Mouse (Mus musculus): Measurements from ENCODE around the gene Hspa12b.
"Not testable (repeated sequence)": the region's sequence is repeated elsewhere in the genome, so short reads cannot be mapped to it uniquely, and the experiment has no call there.

Gene Hspa12b

DNA sequence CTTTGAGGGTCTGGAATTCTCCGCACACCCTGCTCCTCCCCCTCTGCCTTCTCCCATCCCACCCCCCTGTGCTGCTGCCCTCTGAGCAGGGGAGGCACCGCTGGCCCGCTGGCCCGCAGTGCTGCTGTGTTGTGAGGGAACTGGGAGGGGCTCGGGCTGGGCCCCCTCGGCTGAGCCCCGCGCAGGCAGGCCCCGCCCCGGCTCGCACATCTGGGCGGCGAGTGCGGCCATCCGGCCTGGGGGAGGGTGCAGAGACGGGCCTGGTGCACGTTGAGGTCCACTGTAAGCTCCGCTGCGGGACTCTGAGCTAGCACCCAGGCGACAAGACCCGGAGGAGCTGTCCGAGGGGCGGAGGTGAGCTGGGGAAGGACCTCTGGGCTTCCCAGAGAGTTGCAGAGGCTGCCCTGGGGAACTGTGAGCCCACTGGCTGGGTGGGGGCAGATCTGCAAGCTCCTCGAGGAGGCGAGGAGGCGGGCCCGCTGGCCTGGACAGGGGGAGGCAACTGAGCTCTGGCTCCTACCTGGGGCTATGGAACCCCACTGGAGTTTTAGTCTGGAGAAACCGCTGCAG, at the start of gene Hspa12b:
TSS of gene Hspa12b (plus strand) at position 120 of the 570 bp plus-strand sequence.
- peak; percentile 56 to 80 for DNase-seq

DNA sequence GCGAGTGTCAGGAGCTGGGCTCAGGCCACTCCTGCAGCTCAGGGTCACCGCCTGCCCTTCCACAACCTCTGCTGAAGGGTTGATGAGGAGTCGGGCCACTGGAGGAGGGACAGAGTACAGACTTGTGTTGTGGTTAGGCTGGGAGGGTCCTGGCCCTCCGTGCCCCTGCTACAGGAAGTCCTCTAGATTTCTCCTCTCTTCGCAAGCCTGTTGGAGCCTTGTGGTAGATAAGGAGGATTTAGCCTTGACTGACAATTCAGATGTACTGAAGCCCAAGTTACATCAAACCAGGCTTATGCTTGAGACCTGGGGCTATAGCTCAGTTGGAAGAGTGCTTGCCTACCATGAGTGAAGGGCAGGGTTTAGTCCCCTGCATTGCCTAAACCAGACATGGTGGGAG, 46.6 kb upstream of the Hspa12b start:
- DNase-seq, result no peak

DNA sequence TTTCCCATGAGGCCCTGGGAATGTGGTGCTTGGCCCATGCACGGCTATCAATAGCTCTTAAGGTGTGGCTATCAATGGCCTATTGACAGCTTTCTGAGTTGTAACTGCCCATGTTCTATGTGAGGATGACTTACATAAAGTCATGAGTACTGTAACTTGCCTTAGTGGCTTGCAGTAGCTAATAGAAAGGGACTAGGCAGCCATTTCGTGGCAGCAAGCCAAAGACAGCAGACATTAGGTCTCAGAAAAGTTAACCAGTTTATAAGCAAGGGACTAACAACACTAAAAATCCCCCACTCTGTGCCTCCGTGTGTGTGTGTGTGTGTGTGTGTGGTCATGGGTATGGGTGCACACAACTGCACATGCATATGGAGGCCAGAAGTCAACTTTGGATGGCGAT, 42.9 kb upstream of the Hspa12b start:
- DNase-seq, result peak in 1 of 2 experiments; percentile 20

DNA sequence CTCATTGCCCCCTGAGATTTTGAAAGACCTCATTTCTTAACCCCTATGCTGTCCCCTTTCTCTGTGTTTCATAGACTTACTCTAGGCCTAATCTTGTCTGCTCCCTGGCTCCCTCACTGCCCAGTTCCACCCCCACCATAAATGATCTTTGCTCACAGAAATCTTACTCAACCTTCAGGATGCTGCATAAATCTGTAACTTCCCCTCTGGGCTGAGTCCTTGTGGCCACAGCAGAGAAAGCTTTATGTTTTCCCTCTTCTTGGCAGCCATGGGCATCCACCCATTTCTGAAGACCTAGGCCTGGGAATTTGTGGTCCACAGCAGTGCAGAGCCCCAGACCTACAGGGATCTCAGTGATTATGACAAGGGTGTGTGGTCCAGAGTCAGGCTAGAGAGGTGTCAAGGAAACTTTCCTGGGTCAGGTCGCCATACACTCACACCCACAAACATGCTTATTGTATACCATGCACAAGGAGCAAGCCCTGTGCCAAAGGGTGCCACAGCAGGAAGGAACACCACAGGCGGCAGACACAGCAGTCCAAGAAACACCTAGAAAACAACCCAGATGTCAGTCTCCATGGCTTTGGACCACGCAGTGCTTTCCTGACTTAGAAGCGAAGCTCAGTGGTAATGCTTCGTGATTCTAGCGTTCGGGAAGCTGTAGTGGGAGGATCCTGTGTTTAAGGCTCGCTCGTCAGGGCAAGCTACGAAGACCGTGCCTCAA, 40.3 kb upstream of the Hspa12b start, which contains the start of gene Siglec1:
TSS of gene Siglec1 (minus strand) at position 99 of the 724 bp plus-strand sequence.
- no peak for DNase-seq

DNA sequence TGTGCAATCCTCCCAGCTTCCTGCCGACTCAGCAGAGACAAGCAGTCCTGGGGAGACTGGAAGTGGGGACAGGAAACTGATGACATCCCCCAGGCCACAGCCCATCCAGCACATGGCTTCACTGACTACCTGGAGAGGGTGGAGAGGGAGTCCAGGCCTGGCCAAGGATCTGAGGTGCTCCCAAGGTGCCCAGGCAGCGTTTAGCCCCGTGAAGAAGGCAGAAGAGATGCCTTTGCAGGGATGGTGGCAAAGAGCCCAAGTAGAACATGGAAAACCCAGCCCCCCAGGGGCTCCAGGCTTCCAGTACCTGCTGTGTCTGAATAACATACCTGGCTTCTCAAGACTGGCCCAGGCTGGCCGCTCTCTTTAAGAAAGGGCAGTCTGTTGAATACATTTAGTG, 38.5 kb upstream of the Hspa12b start:
- DNase-seq, result no peak

DNA sequence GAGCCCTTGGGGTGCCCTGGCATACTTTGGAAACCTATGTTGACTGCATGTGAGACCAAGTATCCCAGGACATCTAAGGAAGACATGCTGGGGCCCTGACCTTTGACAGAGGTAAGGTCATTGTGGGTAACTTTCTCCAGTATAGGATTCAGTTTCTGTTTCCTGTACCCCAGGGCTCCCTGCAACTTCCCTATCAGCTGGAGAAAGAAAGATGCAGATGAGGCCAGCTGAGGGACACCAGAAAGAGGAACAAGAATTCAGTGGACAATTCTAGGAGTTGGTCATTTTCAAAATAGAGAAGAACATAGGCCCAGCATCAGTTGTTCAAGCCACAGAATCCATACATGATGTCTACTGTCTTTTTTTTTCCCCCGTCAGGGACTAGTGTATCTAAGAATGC, 37.4 kb upstream of the Hspa12b start:
- DNase-seq, result no peak

DNA sequence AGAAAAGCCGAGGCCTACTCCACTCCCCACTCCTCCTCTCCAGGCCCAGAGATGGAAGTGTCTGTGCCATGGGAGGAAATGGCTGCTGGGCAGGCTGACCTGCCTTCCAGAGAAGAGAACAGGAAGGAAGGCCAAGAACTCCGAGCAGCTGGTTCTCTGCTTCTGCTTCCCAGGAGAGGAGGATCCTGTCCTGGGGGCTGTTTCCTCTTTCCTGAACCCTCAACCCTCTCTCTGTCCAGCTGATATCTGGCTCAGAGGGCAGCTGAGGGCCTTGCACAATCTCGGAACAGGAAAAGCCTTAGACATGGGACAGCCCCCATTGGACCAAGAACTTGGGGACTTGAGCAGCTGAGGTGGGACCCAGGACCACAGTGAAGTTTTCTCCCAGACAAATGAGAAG, 36.2 kb upstream of the Hspa12b start:
- peak; percentile 21 to 30 for DNase-seq

DNA sequence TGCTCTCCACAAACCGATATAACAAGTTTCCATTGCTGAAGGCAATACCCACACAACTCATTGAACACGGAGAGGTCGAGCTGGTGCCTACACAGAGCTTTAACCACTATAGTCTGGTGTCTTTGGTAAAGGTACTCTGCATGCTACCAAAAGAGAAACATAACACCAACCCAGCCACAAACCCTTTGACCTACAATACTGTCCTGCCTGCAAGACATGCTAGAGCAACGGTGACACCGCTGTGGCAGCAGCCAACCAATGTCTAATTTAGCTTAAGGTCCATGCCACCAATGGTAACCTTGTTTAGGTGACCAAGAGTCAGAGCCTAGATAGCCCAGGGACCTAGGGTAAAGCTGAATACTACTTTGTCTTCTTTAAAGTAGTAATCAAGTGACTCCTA, 33.5 kb upstream of the Hspa12b start:
- no peak for DNase-seq

DNA sequence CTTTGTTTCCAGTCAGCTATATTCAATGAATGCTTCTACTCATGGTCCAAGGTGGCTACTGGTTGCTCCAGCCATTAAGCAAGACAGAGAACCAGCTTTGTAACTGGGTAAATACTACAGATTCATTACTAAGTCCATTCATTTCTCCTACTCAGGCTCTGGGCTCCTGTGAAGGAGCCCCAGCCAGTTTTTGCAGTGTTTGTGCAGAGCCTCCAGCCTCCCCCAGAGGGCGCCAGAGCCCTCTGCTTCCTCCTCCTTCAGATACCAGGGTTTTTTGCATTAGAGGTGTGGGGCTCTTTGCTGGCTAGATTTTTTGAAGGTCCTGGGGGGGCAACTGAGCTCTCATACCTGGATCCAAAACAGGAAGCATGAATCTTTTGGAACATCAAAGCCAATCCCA, 32.3 kb upstream of the Hspa12b start:
- DNase-seq, result peak; percentile 73 to 87

DNA sequence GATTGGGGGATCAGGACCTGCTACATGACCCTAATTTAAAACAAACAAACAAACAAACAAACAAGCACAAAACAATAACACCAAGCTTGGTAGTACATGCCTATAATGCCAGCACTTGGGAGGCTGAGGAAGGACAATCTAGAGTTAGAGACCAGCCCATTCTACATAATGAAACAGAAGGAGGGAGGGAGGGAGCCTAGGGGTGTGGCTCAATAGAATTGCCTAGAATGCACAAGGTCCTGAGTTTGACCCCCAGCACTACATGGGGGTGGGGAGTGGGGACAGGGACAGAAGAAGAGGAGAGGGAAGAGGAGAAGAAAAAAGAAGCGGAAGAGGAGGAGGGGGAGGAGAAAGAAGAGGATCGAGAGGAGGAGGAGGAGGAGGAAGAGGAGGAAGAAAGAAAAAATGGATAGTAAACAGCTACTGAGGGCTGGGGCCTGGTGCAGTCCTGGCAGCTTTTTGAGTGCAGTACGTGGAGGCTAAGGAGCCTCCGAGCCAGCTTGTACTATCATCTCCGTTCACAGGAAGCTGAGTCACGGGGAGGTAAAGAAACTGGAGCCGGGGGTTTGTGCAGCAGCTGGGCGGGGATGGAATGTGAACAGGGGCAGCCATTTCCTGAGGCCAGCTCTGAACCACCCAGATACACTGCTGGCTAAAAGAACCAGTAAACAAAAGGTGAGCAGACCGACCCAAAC, 30.8 kb upstream of the Hspa12b start:
- peak; percentile 62 to 74 for DNase-seq

DNA sequence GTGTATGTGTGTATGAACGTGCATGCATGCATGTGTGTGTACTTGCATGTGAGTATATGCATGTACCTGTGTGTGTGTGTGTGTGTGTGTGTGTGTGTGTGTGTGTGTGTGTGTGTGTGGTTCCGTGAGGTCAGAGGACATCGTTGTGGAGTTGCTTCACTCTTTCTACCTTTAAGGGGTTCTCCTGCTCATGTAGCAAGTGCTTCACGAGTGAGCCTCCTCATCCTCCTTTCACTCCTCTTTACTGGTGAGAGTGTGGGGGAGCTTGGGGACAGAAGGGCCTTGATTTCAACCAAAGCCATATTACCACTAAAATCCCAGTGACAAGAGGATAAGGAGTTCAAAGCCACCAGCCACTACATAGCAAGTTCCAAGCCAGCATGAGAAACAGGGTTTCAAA, 30.0 kb upstream of the Hspa12b start:
- no peak for DNase-seq

DNA sequence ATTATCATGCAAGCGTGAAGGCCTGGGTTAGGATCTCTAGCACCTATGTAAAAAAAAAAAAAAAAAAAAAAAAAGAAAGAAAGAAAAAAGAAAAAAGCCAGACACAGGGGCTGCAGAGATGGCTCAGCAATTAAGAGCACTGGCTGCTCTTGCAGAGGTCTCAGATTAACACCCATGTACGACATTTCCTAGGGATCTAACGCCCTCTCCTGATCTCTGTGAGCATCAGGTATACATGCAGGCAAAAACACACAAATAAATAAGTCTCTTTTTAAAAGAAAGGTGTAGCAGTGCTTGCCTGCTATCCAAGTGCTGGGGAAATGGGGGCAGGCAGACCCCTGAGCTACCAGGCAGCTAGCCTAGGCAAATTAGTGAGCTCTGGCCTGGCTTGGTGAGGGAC, 25.6 kb upstream of the Hspa12b start:
- no peak for DNase-seq

DNA sequence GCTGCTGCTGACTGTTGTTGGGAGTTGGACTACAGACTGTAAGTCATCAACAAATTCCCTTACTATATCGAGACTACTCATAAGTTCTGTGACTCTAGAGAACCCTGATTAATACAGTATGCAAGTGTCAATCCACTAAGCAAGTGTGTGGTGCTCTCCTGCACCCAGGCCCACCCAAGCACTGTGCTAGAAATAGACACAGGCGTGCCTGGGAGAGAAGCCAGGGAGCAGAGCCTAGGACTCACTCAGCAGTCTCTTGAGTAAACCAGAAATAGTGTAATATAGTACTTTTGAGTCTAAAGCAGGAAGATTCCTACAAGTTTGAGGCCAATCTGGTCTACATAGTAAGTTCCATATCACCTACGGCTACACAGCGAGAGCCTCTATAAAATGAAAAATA, 23.1 kb upstream of the Hspa12b start:
- no peak for DNase-seq

DNA sequence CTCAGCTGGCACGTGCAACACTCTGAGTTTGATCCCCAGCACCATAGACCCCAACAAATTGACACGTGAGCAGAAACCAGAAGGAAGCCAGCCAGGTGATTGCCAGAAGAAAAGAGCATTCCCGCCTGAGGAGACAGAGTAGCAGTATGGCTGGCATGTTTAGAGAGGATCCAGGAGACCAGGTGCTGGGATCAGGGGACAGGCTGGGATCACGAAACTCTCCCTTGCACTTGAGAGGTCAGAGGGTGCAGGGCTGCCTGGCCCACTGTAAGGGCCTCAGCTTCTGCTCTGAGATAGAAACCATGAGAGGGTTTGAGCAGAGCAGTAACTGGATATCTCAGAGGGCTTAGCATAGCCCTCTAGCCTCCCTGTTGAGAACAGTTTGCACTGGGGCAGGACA, 22.0 kb upstream of the Hspa12b start:
- not testable (repeated sequence) for DNase-seq

DNA sequence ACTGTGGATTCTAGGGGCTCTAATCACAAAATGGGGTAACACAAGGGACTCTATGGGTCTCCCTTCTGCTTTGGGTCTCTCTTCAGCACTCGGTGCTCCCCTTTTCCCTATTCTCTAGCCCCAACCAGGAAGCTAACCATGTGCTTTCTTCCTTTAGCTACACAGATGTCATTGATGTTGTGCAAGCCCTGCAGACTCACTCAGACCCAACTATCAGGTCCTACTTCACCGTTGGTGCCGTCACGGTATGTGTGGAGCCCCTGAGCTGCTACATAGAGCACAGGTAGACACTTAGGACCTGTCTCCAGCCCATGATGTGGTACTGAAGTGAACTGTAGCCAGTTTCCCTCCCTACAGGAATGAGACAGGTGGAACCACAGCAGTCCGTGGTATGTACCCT, 21.1 kb upstream of the Hspa12b start:
- no peak for DNase-seq

DNA sequence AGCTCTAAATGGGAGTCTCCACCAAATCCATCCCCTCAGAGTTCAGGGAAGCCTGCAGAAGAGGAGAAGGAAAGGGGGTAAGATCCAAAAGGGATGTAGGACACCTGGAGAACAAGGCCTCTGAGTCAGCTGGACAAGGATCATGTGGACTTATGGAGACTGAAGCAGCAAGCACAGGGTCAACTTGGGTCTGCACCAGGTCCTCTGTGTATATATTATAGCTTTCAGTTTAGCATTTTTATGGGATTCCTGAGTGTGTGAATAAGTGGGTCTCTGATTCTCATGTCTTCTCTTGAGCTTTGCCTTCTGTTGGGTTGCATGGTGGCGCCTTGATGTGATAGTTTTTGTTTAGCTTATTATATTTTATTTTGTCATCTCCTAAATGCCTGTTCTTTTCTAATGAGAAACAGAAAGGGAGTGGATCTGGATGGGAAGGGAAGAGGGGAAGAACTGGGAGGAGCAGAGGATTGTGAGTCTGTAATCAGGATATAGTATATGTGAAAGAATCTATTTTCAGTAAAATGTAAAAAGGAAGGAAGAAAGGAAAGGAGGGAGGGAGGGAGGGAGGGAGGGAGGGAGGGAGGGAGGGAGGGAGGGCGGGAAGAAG, 8.0 kb upstream of the Hspa12b start:
- DNase-seq, result no peak

DNA sequence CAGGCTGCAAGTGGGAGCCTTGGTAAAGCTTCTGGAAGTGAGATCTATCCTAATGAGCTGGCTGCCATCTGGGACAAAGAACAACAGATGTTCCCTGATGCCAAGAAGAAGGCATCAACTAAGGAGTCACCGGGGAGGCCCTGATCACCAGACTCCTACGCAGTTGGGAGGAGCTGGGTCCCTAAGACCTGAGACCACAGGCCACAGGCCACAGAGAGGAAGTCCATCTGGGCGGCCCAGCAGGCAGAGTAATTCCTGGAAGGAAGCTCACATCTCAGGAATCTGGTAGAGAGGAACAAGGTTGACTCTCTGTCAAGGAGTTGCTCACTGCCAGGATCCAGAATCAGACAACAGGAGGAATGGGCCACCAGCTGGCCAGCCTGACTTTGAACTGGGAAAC, 2.9 kb upstream of the Hspa12b start:
- peak; percentile 41 to 47 for DNase-seq

DNA sequence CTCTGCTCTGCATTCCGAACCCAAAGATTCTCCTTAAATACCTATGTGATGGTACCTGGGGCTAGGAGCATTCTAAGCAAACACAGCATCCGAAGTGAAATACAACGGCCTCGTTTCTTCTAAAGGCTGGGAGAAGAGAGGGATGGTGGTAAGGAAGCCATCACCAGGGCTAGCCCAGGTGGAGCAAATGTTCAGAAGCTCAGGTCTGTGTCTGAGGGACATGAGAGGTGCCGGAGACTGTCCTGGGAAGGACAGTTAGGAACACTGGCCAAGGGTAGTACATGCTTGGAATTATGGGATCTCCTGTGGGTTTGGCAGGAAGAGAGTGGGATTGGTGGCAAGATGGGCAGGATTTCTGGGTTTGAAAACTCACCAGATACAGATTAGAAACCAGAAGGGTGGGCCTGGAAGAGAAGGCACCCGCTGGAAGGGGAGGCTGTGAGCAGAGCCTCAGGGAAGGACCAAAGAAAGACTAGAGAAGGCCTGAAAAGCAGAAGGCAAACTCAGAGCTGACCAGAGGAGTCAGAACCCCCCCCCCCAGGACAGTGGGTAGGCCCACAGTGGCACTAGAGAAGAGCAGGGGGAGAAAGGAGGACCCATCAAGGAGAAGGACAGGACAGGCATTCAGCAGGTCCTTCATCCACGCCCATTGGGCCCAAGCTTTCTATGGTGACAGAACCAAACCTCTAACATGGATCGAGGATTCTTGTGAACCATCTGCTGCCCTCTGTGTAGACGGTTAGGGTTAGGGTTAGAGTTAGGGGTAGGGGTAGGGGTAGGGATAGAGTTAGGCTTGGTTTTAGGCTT, 1.7 kb upstream of the Hspa12b start:
- DNase-seq, result no peak

DNA sequence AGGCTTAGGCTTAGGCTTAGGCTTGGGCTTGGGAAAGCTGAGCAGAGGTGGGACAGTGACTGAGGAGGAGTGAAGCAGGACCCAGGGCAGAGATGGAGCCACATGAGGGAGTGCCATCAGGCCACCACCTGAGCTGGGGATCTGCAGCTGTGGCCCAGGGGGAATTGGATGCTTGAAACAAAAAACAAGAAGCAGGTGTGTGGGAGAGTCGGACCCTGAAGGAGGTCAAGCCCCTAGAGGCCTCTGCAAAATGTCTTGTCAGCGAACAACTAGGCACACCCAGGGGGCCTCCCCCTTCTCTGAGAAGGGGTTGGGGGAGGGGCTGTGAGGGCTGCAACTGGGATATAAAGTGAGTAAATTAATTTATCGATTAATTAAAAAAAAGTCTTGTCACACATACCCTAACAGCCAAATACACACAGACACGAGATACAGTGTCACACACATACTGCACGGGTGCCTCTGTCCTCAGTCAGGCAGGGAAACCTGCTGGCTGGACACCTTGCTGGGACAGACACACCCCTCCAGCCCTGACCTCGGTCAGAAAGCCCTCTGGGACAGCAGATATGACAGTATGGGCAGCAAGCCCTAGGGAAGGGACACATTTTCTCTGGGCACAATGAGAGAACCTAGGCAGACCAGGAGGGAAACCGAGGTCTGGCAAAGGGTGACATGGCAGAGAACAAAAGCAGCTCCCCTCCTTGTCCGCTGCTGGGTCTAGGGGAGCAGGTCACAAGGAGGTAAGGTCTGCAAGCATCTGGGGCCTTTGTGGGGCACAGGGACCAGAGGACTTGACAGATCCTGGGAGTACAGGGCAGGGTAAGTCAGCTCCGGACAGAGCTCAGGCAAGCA, 890 bp upstream of the Hspa12b start:
- no peak for DNase-seq

DNA sequence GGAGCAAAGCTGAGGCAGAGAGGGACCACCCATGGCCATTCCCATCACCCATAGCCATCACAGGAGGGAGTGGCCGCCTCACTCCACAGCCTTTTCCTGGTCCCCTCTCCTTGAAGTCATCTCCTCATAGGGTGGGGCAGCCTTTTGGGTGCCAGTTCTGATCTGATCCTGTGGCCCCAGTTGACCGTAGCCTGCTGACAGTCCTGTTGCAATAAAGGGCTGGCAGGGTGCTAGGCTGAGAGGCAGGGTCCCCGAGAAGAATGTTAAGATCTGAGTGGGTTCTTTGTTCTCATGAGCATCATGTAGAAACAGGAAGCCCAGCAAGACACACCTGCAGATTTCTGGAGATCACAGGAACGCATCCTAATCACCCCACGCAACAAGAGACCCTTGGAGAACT, 1.1 kb downstream of the Hspa12b start:
- peak in 1 of 2 experiments; percentile 29 for DNase-seq

DNA sequence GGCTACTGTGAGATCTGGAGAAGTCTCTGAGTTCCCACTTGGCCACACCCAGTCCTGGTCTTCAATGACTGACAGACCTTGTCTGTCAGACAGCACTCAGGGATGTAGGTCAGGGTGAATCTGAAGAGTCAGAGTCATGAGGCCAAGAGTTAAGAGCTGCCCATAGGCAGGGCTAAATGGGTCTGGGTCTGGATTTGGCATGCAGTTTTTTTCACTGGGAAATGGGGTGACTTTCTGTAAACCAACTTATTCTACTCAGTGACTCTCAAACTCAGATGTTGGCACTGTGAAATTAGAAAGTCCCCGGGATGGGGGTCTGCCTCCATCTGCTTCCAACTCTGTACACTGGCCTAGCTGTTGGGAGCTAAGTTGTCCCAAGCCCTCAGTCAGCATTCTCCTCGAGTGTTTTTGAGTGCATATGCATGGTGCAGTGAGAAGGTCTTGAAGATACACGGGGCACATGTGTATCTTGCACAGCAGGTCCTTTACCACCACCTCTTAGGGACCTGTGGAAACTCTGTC, 1.6 kb downstream of the Hspa12b start:
- DNase-seq, result no peak

DNA sequence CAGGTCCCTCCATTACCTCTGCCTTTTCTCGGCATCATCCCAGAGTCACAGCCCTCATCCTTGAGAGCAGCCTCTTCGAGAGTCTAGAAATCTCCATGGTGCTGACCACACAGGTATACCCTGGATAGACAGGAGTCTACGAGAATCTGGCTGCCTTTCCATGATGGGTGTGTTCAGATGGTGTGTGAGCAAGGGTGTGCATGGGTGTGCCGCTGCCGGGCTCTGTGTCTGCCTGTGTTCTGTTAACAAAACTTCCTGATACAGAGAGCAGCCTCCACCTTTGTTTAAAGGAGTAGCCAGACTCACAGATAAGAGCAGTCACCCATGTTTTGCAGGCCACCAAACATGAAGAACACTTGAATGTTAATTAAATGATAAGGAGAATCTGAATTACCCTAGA, 2.8 kb downstream of the Hspa12b start:
- DNase-seq, result peak in 1 of 2 experiments; percentile 18

Measured in kidney, postnatal 36 days (tissue).